Mouse (Mus musculus): ENCODE measurements around the gene Gm20219.

GRCm38 (mm10) chr17:56509021-56509640 lies 45.1 kb downstream of the Gm20219 start:
- TF ChIP-seq CTCF (conservative IDR thresholded peaks at IDR 0.05; ENCODE audit: low read length) (no peak), POU5F1 (IDR thresholded peaks at IDR 0.05; ENCODE audit: borderline replicate concordance, low read length) (no peak)
